Mouse (Mus musculus): ENCODE measurements around the gene Jak1. TPM values are rescaled to one million over a fixed set of nuclear protein-coding genes. Genes with fewer than 3 reads are reported as not detected.
A peak's percentile ranks its signal among the peaks of the same experiment; 100 is the strongest.

Jak1 gene
- polyA plus RNA-seq, 1 experiment = 55.1 TPM

DNA sequence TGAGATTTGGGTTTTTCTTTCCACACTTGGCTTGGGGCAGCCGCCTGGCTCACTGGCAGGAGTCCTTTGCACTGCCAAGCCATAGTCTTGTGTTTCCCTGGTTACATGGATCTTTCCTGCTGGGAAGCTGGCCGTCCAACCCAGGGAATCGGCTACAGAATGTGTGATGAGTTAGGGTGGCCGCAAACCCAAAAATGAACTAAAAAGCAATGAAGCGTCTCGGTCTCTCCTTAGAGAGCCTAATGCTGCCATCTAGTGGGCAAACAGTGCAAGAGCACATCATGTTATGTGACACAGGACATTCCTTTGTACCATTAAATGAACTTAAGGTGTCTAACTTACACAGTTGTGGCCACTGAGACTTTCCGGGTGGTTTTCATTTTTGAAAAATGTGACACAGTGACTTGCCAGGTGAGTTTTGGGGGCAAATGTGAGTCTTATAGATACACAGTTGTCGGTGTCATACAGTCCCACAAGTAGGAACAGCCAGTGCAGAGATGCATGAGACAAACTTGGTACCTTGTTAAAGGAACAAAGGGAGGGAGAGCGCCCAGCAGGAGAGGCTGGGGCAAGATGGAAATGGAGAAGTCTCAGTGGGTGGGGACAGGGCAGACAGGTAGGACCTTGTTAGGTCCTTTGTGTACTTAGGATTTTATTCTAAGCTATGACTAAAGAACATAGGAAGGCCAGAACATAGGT lies 118.9 kb downstream of the Jak1 start:
- Histone ChIP-seq H3K4me3 (replicated peaks; ENCODE audit: extremely low read depth, low read depth, low read length) (no peak overlapping the region), H3K4me1 (ENCODE audit: control insufficient read depth, insufficient read depth, low read length) (peaks cover 2% of the 10 kb centered on the region; the same call in 1 of the 2 replicates)
- TF ChIP-seq CTCF (IDR thresholded peaks at IDR 0.05; ENCODE audit: insufficient read depth, low read length) (peak; percentile 50), POLR2A (IDR thresholded peaks at IDR 0.05; ENCODE audit: borderline replicate concordance, extremely low read depth, low read depth, low read length) (no peak)
- 29% methylated on average over 9 of the region's 9 CpGs for WGBS
- DNase-seq = peak; percentile 52

DNA sequence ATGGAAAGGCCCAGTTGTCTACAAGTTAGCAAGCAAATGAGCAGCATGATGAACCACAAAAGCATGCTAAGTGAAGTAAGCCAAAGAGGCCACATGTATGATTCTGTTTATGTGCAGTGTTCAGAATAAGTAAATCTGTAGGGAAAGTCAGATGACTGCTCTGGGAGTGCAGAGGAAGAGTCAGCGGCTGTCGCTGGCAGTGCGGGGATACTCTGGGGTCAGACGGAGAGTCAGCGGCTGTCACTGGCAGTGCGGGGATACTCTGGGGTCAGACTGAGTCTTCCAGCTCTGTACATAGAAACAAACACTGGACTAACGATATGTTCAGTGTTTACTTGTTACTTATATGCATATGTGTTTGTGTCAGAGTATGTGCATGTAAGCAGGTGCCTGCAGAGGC lies 120.3 kb downstream of the Jak1 start:
- TF ChIP-seq CTCF (IDR thresholded peaks at IDR 0.05; ENCODE audit: insufficient read depth, low read length) = no peak
- no peak for TF ChIP-seq POLR2A (IDR thresholded peaks at IDR 0.05; ENCODE audit: borderline replicate concordance, extremely low read depth, low read depth, low read length)
- WGBS = 81% methylated on average over 7 of the region's 7 CpGs
- no peak for DNase-seq
- H3K4me3 ChIP-seq (replicated peaks; ENCODE audit: extremely low read depth, low read depth, low read length) = no peak overlapping the region
- H3K4me1 ChIP-seq (ENCODE audit: control insufficient read depth, insufficient read depth, low read length) = peaks cover 2% of the 10 kb centered on the region; the same call in 1 of the 2 replicates

DNA sequence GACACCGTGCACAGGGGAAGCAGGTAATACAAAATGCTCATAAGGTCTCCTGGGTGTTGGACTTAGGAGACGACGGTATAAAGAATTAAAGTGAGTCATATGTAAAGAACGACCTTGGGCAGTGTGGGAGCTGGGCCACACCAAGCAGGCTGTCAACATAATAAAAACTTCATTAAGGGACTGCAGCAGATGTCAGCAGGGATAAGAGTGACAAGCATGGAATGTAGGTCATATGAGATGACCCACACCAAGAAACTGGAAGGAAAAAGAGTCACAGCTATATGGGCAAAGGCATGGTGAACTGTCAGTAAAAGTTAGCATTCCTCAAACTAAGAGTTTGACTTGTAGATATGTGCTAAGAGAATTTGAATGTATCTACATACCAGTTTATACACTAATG lies 120.7 kb downstream of the Jak1 start:
- no peak for DNase-seq
- TF ChIP-seq CTCF (IDR thresholded peaks at IDR 0.05; ENCODE audit: insufficient read depth, low read length) = no peak
- Histone ChIP-seq H3K4me1 (ENCODE audit: control insufficient read depth, insufficient read depth, low read length) (peaks cover 2% of the 10 kb centered on the region; the same call in 1 of the 2 replicates), H3K4me3 (replicated peaks; ENCODE audit: extremely low read depth, low read depth, low read length) (no peak overlapping the region)
- WGBS = 64% methylated on average over 4 of the region's 4 CpGs

DNA sequence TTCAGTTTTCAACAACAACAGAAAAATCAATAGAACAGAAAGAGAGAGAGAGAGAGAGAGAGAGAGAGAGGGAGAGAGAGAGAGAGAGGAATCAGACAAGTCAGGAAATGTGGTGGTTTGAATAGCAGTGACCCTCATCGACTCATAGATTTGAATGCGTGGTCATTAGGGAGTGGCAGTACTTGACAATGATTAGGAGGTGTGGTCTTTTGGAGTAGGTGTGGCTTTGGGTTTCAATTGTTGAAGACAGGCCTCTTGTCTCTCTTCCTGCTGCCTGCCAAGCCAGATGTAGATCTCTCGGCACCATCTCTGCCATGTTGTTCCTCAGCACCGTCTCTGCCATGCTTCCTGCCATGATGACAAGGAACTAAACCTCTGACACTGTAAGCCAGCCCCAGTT lies 121.2 kb downstream of the Jak1 start:
- no peak overlapping the region for H3K4me3 ChIP-seq (replicated peaks; ENCODE audit: extremely low read depth, low read depth, low read length)
- 39% methylated on average over 4 of the region's 4 CpGs for WGBS
- no peak for DNase-seq
- TF ChIP-seq CTCF (IDR thresholded peaks at IDR 0.05; ENCODE audit: insufficient read depth, low read length) (no peak), POLR2A (IDR thresholded peaks at IDR 0.05; ENCODE audit: borderline replicate concordance, extremely low read depth, low read depth, low read length) (no peak)
- peaks cover 2% of the 10 kb centered on the region; the same call in 1 of the 2 replicates for H3K4me1 ChIP-seq (ENCODE audit: control insufficient read depth, insufficient read depth, low read length)

DNA sequence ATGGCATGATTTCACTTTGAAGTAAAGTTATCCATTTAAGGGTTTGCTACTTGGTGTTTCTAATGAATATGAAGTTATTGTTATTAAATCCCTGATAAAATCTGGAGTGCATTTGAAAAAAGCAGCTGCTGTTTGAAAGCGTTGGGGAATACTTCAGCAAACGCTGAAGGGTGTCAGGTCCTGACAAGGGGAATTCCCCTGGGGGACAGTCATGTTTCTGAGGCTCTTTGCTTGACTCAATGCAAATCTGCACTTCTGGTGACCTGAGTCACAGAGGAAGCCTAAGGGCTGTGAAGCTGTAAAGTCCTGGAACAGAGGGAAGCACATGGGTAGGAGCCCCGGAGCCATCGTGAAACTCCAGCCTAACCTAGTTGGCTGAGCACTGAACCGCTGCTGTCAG lies 123.3 kb downstream of the Jak1 start:
- DNase-seq = no peak
- WGBS = 70% methylated on average over 5 of the region's 5 CpGs
- no peak for TF ChIP-seq POLR2A (IDR thresholded peaks at IDR 0.05; ENCODE audit: borderline replicate concordance, extremely low read depth, low read depth, low read length)
- no peak for TF ChIP-seq CTCF (IDR thresholded peaks at IDR 0.05; ENCODE audit: insufficient read depth, low read length)
- peaks cover 2% of the 10 kb centered on the region; the same call in 1 of the 2 replicates for H3K4me1 ChIP-seq (ENCODE audit: control insufficient read depth, insufficient read depth, low read length)
- no peak overlapping the region for H3K4me3 ChIP-seq (replicated peaks; ENCODE audit: extremely low read depth, low read depth, low read length)

DNA sequence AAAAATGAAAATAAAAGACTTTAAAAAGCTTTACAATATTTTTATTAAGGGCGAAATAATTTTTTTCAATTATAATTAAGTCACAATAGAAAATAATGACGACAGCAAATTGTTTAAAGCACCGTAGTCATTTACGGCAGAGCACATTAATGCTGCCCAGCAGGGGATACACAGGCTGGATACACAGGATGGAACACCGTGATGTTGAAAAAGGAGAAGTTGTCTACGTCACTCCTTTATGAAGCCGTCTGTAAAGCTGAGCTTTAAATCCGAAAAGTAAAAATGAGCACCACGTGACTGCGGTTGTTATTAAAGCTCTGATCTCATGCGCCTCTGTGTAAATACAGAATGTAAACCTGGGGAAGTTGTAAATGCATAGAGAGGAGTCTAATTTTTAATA lies 127.1 kb downstream of the Jak1 start:
- no peak for DNase-seq
- H3K4me1 ChIP-seq (ENCODE audit: control insufficient read depth, insufficient read depth, low read length) = no peaks in the 10 kb centered on the region; the same call in 1 of the 2 replicates
- no peak for TF ChIP-seq CTCF (IDR thresholded peaks at IDR 0.05; ENCODE audit: insufficient read depth, low read length)
- no peak for TF ChIP-seq POLR2A (IDR thresholded peaks at IDR 0.05; ENCODE audit: borderline replicate concordance, extremely low read depth, low read depth, low read length)
- H3K4me3 ChIP-seq (replicated peaks; ENCODE audit: extremely low read depth, low read depth, low read length) = no peak overlapping the region
- 88% methylated on average over 11 of the region's 11 CpGs for WGBS

DNA sequence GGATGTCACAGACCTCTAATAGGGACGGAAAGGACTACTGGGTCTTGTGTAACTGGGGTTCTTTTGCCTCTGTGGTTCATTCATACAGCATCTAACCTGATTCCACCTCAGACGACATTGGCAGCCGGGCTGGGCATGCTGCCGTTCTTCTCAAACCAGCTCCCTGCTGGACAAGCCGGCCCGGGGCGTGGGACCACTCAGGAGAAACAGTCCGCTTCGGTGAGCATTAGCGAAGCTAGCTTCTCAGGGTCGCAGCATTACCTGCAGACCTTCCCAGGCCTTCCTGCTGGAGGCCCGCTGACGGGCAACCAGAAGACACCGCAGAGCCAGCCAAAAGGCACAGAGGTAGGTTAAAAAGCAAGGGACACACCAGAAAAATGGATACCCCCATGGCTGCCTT lies 129.2 kb downstream of the Jak1 start:
- Histone ChIP-seq H3K4me3 (replicated peaks; ENCODE audit: extremely low read depth, low read depth, low read length) (no peak overlapping the region), H3K4me1 (ENCODE audit: control insufficient read depth, insufficient read depth, low read length) (no peaks in the 10 kb centered on the region; the same call in 1 of the 2 replicates)
- no peak for DNase-seq
- TF ChIP-seq CTCF (IDR thresholded peaks at IDR 0.05; ENCODE audit: insufficient read depth, low read length) = no peak
- no peak for TF ChIP-seq POLR2A (IDR thresholded peaks at IDR 0.05; ENCODE audit: borderline replicate concordance, extremely low read depth, low read depth, low read length)
- 96% methylated on average over 14 of the region's 14 CpGs for WGBS

DNA sequence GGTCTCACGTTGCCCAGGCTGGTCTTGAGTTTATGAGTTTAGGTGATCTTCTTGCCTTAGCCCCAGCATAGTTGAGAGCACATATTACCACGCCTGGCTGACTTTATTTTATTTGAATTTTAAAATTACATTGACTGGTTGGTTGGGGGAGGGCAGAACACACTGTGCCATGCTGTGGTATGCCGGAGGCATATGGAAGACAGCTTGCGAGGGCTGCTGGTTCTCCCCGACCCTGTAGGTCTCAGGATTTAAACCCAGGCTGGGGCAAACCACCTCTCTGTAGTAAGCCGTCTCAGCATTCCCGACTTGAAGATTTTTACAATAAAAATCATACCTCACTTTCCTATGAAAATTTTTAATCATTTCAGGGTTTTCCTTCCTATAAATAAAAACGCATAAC lies 130.1 kb downstream of the Jak1 start:
- TF ChIP-seq POLR2A (IDR thresholded peaks at IDR 0.05; ENCODE audit: borderline replicate concordance, extremely low read depth, low read depth, low read length) = no peak
- Histone ChIP-seq H3K4me3 (replicated peaks; ENCODE audit: extremely low read depth, low read depth, low read length) (no peak overlapping the region), H3K4me1 (ENCODE audit: control insufficient read depth, insufficient read depth, low read length) (no peaks in the 10 kb centered on the region; the same call in 1 of the 2 replicates)
- no peak for DNase-seq
- WGBS = 83% methylated on average over 8 of the region's 8 CpGs

DNA sequence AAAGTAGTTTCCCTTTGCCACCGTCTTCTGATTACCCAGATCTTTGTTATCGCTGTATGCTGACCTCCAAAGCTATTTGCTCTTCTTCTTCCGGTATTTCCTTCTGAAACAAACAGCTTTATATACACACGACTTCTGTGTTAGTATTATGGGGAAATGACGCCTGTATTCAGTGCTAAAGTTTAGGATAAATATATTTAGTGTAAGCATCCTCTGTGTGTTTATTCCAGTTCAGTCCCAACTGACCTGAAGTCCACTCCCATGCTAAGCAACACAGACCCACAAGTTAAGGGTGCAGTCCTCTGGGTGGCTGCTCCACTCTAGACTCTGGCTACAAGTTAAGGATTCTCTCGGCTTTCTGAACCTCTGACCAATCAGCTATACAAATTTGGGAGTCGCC lies 144.1 kb downstream of the Jak1 start:
- DNase-seq = no peak
- Histone ChIP-seq H3K4me3 (replicated peaks; ENCODE audit: extremely low read depth, low read depth, low read length) (no peak overlapping the region), H3K4me1 (ENCODE audit: control insufficient read depth, insufficient read depth, low read length) (peaks cover 9% of the 10 kb centered on the region; the same call in 1 of the 2 replicates)
- WGBS = 53% methylated on average over 7 of the region's 7 CpGs
- no peak for TF ChIP-seq CTCF (IDR thresholded peaks at IDR 0.05; ENCODE audit: insufficient read depth, low read length)

DNA sequence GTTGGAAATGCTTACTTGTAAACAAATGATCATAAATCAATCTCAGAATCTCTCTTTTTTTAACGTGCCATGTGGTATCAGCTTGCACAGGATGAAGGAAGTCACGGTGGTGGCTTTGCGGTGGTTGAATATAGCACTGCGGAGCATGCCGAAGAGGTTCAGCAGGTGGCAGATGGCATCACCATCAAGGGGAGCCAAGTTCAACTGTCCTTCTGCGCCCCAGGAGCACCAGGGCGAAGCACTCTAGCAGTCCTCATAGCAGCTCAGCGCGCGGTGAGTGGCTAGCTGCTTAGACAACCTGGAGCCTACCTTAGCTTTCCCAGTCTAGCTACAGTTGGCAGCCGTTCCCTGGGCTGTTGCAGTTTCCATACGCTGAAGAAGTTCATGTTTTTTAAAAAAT lies 158.0 kb downstream of the Jak1 start:
- Histone ChIP-seq H3K4me1 (ENCODE audit: control insufficient read depth, insufficient read depth, low read length) (no peaks in the 10 kb centered on the region), H3K4me3 (replicated peaks; ENCODE audit: extremely low read depth, low read depth, low read length) (no peak overlapping the region)
- no peak for DNase-seq
- 81% methylated on average over 12 of the region's 12 CpGs for WGBS
- TF ChIP-seq CTCF (IDR thresholded peaks at IDR 0.05; ENCODE audit: insufficient read depth, low read length) = no peak
- TF ChIP-seq POLR2A (IDR thresholded peaks at IDR 0.05; ENCODE audit: borderline replicate concordance, extremely low read depth, low read depth, low read length) = no peak

Other genes starting within 250 kb of the Jak1 start
- not detected in 2 replicates for gene Gm10577, start 244.6 kb downstream of the Jak1 start, polyA plus RNA-seq (2012; rRNA removed)
- 19.8 and 21.8 TPM in 2 replicates for gene Raver2, start 196.3 kb downstream of the Jak1 start, polyA plus RNA-seq (2012; rRNA removed)
- gene Ak4, start 154.0 kb upstream of the Jak1 start, polyA plus RNA-seq (2012; rRNA removed) = 1.6 and 1.7 TPM in 2 replicates
- gene Dnajc6, start 231.4 kb upstream of the Jak1 start, polyA plus RNA-seq (2012; rRNA removed) = 1.2 and 1.9 TPM in 2 replicates

Measured in lung, adult 2 months (tissue).